Mouse (Mus musculus) regulatory T cell (primary cell): ENCODE results near the gene A830018L16Rik.

Experiments used
- in situ Hi-C: fragments of 300-600 bp; cut with MboI, MseI; formaldehyde crosslinking; loops from one replicate; pipeline ENCODE4 v1.15.1; 2025; ENCODE audit warnings: high pct_unique_total_duplicates

A830018L16Rik gene

DNA sequence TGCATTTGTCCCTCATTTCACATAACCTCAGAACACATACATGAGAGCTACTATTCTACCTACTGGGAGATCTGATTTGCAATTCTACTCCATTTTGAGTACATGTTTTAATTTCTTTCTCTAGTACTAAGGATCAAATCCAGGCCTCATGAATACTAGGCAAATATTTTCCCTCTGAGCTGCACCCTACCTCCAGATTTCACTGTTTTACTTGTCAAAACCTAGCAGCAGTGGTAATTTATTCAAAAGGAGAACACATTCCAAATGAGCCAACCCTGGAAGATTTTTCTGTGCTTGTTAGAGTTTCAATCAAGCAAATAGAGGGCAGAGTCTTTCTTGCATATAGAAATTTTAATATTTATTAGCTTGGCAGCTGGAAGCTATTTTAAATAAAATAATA lies 238.9 kb downstream of the A830018L16Rik start:
- in situ Hi-C loops = no loop called here

DNA sequence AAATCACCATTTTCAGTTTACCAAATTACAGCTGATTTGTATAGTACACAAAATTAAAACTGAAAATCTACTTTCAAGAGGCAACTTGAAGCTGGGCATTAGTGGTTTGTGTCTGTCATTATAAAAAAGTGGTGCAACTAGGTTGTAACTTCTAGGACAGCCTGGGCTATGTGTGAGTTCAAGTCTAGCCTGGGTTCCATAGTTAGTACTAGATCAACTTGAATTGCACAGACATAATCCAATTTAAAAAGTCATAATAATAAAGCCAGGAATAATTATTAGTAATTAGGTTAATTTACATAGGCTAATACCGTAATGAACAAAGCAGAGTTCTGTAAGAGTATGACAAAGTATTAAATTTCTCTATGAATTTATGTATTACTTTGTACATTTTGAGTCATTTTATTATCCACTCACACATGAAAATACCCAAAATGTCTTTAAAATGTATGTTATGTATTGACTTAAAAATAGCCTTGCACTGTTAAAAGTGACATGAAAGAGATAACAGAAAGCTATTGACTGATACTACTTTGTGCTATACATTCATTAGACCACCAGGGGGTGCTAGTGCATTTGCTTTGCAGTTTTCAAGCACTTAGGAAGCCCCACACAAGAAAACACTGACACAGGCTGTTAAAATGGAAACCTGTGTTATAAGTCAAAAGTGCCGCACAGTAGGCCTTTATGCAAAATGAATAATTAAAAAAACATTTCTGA lies 243.6 kb downstream of the A830018L16Rik start:
- in situ Hi-C loops = no loop called here

DNA sequence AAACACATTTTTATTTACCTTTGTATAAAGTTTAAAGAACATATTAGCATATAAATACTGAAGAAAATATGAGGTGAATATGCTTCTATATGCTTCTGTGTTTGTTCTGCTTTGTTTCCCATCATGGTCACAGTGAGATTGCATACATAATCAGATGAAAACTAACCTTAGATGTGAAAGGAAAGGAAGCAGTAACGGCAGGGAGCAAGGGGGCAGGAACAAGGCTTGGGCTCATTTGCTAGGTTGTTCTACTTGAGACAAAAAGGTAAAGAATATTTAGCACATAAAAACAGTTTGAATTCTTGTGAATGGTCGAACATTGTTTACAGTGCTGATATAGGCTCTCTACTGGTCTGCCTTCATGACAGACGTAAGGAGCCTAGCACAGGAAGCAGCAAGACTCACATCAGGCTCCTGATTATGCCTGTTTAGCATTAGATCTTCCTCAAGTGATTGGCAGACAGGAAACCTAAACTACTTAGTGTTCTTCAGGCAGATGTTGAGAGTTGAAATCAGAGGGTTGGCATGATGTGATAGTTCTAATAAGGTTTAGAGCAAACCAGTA lies 244.2 kb downstream of the A830018L16Rik start:
- in situ Hi-C loops = no loop called here

DNA sequence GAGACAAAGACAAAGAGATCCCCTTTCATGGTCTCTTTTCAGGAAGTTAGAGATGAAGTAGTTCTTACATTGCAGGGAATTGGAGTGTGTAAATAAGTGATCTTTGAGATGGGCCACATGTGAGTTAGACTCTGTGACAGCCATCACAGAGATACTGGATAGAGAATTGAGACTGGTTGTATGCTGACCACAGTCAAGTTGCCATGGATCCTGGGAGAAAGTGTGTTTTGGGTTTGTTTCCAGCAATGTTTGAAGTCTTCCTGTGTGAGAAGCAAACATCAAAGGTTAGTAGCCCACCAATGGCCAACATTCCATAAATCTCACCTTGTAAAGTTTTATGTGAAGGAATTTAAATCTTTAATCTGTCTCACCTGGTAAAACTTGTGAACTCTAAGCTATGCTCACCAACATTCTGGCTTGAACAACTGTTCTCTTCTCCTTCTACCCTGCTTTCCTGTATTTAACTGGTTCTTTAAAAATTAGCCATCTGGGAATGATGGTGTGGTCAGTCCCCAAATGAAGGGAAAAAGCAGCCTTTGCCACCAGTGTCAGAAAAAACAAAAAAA lies 330.9 kb downstream of the A830018L16Rik start:
- in situ Hi-C loops = no loop called here

DNA sequence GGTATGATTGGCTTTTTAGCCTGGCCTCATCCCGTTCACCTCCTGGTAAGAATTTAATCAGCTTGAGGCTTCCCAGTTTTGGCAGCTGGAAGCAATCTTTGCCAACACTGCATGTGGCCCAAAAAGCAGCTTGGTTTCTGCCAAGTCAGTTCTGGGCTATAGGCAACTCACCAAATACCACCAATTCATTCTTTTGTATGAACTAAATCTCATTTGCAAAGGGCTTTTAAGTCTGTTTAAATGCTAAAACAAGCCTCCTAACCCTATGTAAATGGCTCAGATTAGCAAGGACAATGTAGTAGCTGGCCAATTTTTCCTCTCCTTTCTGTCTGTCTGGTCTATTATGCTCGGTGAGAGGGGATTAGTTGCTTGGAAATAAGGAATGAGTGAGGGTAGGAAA lies 334.5 kb downstream of the A830018L16Rik start:
- in situ Hi-C loops = no loop called here

DNA sequence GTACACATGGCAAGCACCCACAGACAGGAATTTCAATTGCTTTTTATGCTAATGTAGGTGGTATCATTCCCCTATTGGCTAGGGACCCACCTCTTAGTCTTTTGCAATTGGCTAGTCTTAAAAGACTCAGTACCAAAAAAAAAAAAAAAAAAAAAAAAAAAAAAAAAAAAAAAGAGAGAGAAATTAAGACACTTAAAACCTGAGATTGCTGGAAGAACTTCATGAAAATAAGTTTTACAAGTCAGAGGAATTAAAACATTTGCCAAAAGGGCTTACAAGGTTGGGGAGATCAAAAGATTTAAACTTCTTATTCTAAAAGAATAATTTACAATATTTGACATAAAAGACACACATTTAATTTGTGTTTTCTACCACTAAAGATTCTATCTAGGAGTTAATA lies 336.2 kb downstream of the A830018L16Rik start:
- in situ Hi-C loops = no loop called here

DNA sequence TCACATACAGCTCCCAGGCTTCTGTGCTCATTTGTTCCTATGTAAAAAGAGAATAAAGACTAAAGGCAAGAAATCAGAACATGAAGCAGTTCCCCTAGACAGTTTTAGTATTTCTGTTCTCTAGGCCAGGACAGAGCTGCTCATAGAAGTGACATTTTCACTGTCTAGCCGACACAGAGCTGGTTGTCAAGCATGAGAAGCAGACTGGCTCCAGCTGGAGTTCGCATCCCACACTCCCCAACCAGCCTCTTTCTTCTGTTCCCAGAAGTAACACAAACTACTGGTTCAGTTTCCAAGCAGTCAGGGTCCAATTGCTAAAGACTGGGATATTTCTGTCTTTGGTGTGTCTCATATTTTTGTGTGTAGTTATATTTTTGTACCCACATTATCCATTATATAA lies 336.7 kb downstream of the A830018L16Rik start:
- in situ Hi-C loops = no loop called here

DNA sequence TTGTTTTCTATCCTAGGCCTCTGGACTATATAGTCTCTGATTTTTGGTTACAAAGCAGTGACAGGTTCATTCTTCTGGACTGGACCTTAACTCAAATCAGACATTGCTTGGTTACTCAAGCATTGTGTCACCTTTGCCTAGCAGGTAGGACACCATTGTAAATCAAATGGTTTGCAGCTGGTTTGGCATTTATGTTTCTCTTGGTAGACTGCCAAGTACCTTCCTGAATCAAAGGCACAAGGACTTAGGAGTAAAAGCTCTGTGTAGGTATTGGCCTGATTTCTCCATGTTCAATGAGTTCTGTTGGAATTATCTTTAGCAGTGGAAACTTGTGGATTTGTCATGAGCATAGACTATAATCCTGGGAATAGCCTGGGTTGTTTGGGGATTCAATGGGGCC lies 338.1 kb downstream of the A830018L16Rik start:
- in situ Hi-C loops = no loop called here

DNA sequence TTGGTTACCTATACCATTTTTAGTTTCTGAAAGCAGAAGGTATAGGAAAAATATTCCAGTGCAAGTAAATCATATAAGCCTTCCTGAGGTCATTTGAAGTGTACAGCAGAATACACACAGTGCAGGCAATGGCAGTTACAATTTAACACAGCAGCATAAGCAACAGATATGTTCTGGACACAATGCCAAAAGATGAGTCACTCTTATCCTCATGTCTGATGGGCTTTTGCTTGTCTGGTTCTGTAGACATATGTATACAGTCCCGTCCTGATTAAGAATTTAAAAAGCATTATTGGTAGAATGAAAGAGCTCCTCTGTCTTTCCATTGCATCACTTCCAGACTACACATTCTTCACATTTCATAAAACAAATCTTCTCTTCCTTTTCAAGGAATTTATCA lies 374.4 kb downstream of the A830018L16Rik start:
- in situ Hi-C loops = no loop called here

DNA sequence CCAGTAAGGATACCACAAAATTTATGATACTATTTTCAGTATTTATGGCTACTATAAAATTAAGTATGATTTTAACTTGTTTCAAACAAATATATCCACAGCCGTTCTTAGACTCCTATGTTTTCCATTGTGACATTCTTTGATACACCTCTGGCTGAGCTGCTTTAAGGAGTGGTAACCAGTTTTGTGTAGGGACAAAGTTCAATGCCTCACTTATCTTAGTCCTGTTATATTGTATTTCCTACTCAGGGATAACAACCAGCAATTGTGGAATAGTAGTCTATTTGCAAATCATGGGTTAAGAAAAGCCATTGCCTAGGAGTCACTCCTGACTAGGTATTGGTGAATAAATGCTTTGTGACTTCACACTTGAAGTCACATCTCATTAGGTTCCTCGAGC lies 378.9 kb downstream of the A830018L16Rik start:
- in situ Hi-C loops = no loop called here

DNA sequence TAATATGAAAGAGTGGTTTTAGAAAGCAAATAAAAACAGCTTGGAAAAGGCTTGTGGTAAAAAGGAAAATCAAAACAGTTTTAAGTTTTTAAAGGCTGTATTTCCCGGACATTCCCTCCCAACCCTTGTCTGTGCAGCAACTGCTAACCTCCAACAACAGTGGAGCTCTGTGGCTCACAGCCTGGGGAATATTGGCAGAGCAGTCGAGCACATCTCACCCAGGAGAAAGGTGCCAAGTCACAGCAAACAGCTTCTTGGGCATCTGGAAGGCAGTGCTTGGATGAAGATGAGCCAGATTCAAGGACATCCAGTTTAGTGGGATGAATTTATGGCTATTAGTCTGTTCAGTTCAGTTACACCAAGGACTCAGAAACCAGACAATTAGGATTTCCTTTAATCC lies 381.8 kb downstream of the A830018L16Rik start:
- in situ Hi-C loops = no loop called here

DNA sequence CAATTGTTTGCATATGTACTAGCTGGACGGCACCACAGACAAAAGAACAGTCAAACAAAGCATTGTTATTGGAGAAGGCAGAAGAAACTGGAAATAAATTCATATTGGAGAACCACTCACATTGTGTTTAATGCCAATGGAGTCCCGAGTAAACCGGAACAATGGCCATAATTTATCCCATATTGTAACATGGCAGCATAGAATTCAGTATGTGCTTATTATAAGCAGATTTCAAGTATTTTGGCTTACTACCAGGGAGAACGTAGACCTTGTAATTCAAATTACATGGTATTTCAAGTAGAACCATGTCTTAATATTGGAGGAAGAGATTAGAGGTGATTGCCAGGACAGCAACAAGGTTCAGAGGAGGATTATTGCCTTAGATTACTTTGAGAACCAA lies 458.9 kb downstream of the A830018L16Rik start:
- in situ Hi-C loops = no loop called here

DNA sequence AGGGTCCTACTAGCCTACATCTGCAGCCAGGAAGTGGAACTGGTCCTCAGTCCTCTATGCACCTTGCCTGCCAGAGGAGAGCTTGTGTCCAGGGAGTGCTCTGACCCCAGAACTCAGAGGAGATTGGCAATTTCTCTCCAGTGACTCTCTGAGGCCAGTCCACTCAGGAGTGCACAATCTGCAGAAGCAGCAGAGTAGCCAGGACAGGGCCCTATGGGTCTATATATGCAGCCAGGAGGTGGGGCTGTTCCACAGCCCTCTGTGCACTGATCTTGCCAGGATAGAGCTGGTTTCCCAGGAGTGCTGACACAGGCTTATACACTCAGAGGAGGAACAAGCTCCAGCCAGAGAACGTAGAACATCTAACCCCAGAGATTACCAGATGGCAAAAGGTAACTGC lies 459.7 kb downstream of the A830018L16Rik start:
- in situ Hi-C loops = no loop called here

DNA sequence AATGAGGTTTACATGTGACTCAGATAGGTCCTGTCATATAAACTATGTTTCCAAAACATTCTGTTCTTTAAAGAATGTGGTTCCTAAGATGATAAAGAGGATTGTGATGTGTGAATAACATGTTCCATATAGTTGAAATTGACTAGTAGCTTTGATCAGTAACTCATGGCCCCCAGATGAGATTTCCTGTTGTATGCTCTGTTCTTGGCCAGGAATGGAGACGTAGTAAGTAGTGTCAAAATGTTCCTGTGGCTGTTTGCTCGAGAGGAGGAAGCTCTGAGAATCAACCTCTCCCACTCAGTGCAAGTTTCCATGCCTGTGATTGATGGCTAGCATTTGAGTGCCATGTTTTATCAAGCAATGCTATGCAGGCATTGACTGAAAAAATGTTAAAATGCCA lies 467.8 kb downstream of the A830018L16Rik start:
- in situ Hi-C loops = no loop called here

DNA sequence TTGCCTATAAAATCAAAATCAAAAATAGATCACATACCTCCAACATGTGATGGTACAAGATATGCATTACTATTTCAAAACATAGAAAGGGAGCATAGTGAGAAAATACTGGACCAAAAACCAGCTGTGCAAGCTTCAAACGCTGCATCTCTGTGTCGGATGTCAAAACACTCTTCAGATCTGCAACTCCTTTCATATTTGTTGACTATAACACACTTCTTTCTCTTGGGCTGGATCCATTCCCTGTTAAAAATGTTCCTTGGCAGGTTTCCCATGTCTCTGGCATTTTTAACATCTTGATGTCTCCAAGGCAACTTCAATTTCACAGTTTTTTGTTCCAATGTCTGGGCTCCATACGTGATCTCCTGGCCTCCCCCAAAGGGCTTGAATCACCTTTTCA lies 481.8 kb downstream of the A830018L16Rik start:
- in situ Hi-C loops = no loop called here

DNA sequence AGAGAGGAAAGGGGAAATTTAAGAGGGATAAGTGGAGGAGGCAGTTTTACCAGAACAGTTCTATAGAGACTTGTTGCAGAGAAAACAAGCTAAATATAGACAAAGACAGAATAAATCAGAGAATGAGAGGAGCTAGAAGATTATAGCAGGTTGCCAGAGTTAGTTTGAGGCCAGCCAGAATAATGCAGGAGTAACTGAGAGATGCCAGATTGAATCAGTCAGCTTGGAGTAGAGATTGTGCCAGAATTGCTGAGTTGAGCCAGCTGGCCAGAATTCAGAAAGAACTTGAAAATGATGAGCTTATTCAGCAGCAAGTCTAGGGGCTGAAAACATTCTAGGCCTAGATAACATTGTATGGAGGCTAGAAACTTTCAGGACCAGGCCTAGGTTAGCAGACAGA lies 502.0 kb downstream of the A830018L16Rik start:
- in situ Hi-C loops = no loop called here

DNA sequence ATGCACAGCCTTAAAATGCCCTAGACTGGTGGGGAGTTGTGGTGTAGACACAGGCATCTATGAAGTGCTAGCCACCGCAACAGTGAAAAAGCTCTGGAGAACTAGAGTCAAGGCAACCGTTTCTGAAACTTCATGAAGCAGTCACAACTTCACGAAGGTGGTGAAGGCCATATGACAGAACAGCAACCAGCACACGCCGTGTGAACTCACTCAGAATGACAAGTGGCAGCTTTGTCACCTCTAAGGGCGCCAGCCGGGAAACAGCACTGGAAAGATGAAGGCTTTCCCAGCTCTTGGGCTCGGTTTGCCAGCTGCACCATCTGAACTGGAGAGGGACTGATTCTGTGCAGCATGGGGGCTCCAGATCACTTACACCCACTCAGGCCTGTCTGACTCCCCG lies 523.1 kb downstream of the A830018L16Rik start:
- in situ Hi-C loops = no loop called here

DNA sequence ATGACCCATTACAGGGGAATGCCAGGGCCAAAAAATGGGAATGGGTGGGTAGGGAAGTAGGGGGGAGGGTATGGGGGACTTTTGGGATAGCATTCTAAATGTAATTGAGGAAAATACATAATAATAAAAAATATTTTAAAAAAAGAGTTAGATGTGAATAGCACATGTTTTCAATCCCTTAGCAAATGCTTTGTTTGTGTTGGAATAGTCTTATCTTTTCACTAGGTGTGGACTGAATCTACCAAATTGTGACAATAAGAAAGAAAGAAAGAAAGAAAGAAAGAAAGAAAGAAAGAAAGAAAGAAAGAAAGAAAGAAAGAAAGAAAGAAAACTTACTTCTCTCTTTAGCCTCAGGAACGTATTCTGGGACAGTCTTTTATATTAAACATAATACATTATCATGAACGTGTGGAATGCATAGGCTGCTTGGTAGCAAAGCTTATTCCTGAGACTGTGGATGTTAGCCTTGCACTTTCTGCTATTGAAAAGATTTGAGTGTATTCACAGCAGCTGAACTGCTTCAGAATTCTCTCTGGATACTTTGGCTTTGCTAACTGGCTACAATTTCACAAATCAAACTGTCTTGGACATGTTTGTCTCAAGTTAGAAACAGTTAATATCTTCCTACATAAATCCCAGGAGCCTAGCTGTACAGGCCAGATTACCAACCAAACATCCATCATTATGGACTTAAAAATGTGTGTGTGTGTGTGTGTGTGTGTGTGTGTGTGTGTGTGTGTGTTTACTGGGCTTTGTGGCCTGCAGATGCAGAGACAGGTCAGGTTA lies 545.7 kb downstream of the A830018L16Rik start:
- in situ Hi-C loops = no loop called here

DNA sequence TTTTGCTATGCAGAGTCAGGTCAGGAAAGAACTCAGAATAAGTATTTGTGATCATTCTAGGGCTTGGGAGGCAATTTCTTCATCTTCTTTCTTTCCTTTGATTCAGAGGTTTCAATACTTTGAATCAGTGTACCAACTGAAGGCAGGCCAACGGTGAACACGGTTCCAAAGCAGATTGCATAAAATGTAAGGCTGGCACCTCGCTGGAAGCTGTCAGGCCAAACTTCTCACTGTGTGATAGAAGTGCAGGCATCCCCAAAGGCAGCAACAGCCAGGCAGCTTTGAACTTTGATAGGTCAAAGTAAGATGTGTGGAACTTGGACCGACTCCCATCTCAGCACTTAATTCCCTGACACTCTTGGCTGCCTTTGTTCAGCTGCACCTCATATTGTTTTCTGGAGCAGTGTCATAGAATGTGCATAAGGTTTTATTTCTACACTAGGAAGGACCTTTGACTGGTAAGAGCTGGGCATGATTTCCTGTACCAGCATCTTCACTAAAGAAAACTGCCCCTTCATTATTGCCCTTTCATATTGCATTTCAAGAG lies 568.8 kb downstream of the A830018L16Rik start:
- in situ Hi-C loops = no loop called here

DNA sequence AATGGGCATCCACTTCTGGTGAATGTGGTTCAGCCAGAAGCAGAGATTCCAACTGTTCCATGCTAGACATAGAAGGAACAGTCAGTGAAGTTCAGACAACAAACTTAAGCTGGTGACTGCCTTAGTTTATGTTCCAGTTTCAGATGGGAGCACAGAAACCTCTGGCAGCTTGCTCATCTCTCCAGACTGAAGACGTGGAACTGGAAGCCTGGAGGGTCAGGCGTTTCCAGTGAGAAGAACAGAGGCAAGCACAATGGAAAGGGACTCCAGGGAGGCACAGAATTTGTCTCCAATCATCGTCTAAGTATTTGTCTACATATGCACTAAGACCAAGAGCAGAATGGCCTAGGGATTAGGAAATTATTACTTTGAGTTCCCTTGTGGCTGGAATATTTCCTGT lies 576.1 kb downstream of the A830018L16Rik start:
- in situ Hi-C loops = loop anchor here (10.0 kb wide), 1 partner anchor 1115 kb away; no protein-coding TSS in a partner anchor

DNA sequence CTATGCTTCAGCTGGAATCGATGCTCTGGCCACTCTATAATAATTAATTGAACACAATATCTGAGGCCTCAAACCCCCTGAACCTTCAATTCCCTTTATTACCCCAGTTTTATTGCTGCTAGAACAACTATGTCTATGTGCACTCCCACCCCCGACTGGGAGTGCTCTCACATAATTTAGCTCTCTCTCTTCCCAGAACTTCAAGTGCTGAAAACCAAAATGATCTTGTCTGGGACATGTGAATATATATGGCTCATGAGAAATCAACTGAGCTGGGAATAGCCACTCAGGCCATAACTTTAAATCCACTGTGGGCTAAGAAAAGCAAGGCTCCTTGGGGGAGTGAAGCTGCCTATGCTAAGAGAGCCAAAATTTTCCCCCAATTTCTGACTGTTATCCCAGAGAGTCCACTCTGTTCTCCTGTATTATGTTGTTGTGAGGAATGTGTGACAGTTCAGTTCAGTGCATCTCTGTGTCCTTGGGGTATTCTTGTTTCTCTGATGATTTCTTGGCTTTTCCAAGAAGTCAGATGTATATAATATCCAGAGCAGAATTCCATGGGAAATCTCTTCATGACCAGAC lies 582.5 kb downstream of the A830018L16Rik start:
- in situ Hi-C loops = loop anchor here (10.0 kb wide), 1 partner anchor 1108 kb away; no protein-coding TSS in a partner anchor

DNA sequence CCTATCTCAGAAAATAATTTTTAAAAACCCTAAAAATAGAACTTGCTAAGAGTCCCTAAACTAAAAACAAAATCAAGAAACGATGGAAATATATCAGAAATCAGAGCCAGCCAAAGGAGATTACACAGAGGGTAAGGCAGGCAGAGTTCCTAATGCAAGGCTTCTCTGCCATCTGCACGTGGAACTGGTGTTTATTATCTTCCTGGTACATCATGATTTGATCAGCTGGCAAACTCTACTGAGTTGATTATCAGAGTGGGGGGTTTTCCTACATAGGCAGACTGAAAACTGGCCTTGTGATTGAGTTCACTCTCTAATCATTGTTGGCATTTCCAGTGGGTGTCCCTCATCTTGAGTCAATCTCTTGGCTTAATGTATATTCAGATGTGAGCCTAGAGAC lies 583.7 kb downstream of the A830018L16Rik start:
- in situ Hi-C loops = loop anchor here (10.0 kb wide), 1 partner anchor 1107 kb away; no protein-coding TSS in a partner anchor
